Mouse (Mus musculus) activated CD4-positive, CD25-positive, alpha-beta regulatory T cell (primary cell): ENCODE measurements around the gene Fam196b. TPM values are rescaled to one million over a fixed set of nuclear protein-coding genes. Genes with fewer than 3 reads are reported as not detected.

Experiments used
- polyA plus RNA-seq, 2 experiments: library from polyadenylated mRNA; unstranded; fragments of 100-300 nt; shearing (Covaris generic); gene quantifications; one replicate each; pipeline ENCODE4 v1.2.1; 2017

Gene Fam196b
- polyA plus RNA-seq: 1 to 10 TPM; 4.0 to 6.5 TPM

GRCm38 (mm10) chr11:34314534-34315379 is at the start of gene Fam196b:
Fam196b (plus strand) TSS chr11:34314822.

Other genes with a start within 250 kb of the Fam196b start
- gene 4930469K13Rik, start 216.3 kb upstream of the Fam196b start, polyA plus RNA-seq: 1 to 10 TPM; 1.2 to 5.7 TPM
- gene Foxi1, start 106.7 kb upstream of the Fam196b start, polyA plus RNA-seq: not detected